Mouse (Mus musculus) forebrain, embryonic 15.5 days (tissue): ENCODE data around the gene Hdhd3. TPM values are rescaled to one million over a fixed set of nuclear protein-coding genes. Genes with fewer than 3 reads are reported as not detected.

Experiments used
- ATAC-seq: fragments of 200-750 bp; cut with Nextera tagmentation; replicated peaks from 2 replicates; pipeline ENCODE4 v1.8.0; 2017; ENCODE audit warnings: mild to moderate bottlenecking, moderate TSS enrichment, moderate library complexity
- H3K27ac ChIP-seq: fragments of 300-500 bp; sonication (generic); replicated peaks from 2 replicates; pipeline ENCODE4 v1.5.1; 2015; ENCODE audit warnings: mild to moderate bottlenecking, inconsistent platforms
- H3K27me3 ChIP-seq: fragments of 300-500 bp; sonication (generic); 2 replicates; pipeline ENCODE4 v1.6.1; 2015; ENCODE audit warnings: inconsistent platforms
- H3K36me3 ChIP-seq: fragments of 300-500 bp; sonication (generic); 2 replicates; pipeline ENCODE4 v1.6.1; 2015; ENCODE audit warnings: mild to moderate bottlenecking, inconsistent platforms
- H3K4me1 ChIP-seq: fragments of 300-500 bp; sonication (generic); 2 replicates; pipeline ENCODE4 v1.6.1; 2015; ENCODE audit warnings: inconsistent platforms
- H3K4me2 ChIP-seq: fragments of 300-500 bp; sonication (generic); replicated peaks from 2 replicates; pipeline ENCODE4 v1.6.1; 2015; ENCODE audit warnings: mild to moderate bottlenecking, inconsistent platforms
- H3K4me3 ChIP-seq: fragments of 300-500 bp; sonication (generic); 2 replicates; pipeline ENCODE4 v1.5.1; 2015; ENCODE audit warnings: mild to moderate bottlenecking, inconsistent platforms
- H3K9ac ChIP-seq: fragments of 300-500 bp; sonication (generic); replicated peaks from 2 replicates; pipeline ENCODE4 v1.6.1; 2015; ENCODE audit warnings: mild to moderate bottlenecking, inconsistent platforms
- H3K9me3 ChIP-seq: fragments of 300-500 bp; sonication (generic); 2 replicates; pipeline ENCODE4 v1.6.1; 2016; ENCODE audit warnings: inconsistent platforms
- WGBS: fragments of 180-500 bp; shearing (Covaris S2); methylation state at CpG from one replicate; pipeline ENCODE4 v1.1.7; 2015; ENCODE audit warnings: mixed read lengths; 5-methylcytosine and 5-hydroxymethylcytosine counted together
- polyA plus RNA-seq: library from polyadenylated mRNA; unstranded; fragments of >200 nt; fragmentation: Nextera tagmentation; extraction: Ambion mirVana; gene quantifications from 2 replicates; pipeline ENCODE4 v1.2.1, GENCODE M21; 2015

The Hdhd3 gene
- polyA plus RNA-seq, 1 experiment from 2014 or later = 10.8 TPM

- peaks cover 35% of the 10 kb centered on the region for H3K36me3 ChIP-seq
- no peak overlapping the region for H3K4me2 ChIP-seq
- ATAC-seq = no peak
- no peak overlapping the region for H3K27ac ChIP-seq
- no peak overlapping the region for H3K9ac ChIP-seq
- WGBS = 84% methylated on average over 3 of the region's 3 CpGs
- no peaks in the 10 kb centered on the region for H3K27me3 ChIP-seq
- H3K4me1 ChIP-seq = peaks cover 8% of the 10 kb centered on the region; the same call in 1 of the 2 replicates
- no peak overlapping the region for H3K4me3 ChIP-seq
- H3K9me3 ChIP-seq = no peaks in the 10 kb centered on the region
Observed at GRCm38 (mm10) chr4:62505991-62506390, 2.7 kb upstream of the Hdhd3 start.

- Histone ChIP-seq H3K4me1 (peaks cover 8% of the 10 kb centered on the region; the same call in 1 of the 2 replicates), H3K4me2 (no peak overlapping the region), H3K9ac (no peak overlapping the region), H3K27me3 (no peaks in the 10 kb centered on the region), H3K4me3 (no peak overlapping the region), H3K9me3 (no peaks in the 10 kb centered on the region), H3K36me3 (peaks cover 20% of the 10 kb centered on the region; the same call in 1 of the 2 replicates), H3K27ac (no peak overlapping the region)
- no peak for ATAC-seq
- 77% methylated on average over 7 of the region's 7 CpGs for WGBS
Observed at GRCm38 (mm10) chr4:62502969-62503368, 298 bp downstream of the Hdhd3 start.

GRCm38 (mm10) chr4:62501964-62502732 is 1.1 kb downstream of the Hdhd3 start:
- Histone ChIP-seq H3K27me3 (no peaks in the 10 kb centered on the region), H3K4me1 (peaks cover 8% of the 10 kb centered on the region; the same call in 1 of the 2 replicates), H3K9me3 (no peaks in the 10 kb centered on the region), H3K36me3 (peaks cover 14% of the 10 kb centered on the region; the same call in 1 of the 2 replicates), H3K9ac (peak overlapping the region; percentile 90), H3K4me2 (peak overlapping the region; percentile 73), H3K4me3 (peak overlapping the region; percentile 95), H3K27ac (peak overlapping the region; percentile 50)
- peak; percentile 97 for ATAC-seq
- under 1% methylated on average over 38 of the region's 38 CpGs for WGBS

- peak; percentile 30 for ATAC-seq
- H3K4me2 ChIP-seq = peak overlapping the region; percentile 73
- peak overlapping the region; percentile 90 for H3K9ac ChIP-seq
- H3K4me3 ChIP-seq = peak overlapping the region; percentile 95
- WGBS = 2% methylated on average over 7 of the region's 7 CpGs
- peaks cover 14% of the 10 kb centered on the region; the same call in 1 of the 2 replicates for H3K36me3 ChIP-seq
- no peaks in the 10 kb centered on the region for H3K27me3 ChIP-seq
- 0 out of 2 replicates have a peak overlapping the region, but pooled peaks have one; percentile 50 for H3K27ac ChIP-seq
- peaks cover 13% of the 10 kb centered on the region; the same call in 1 of the 2 replicates for H3K4me1 ChIP-seq
- no peaks in the 10 kb centered on the region for H3K9me3 ChIP-seq
Observed at GRCm38 (mm10) chr4:62501534-62501933, 1.7 kb downstream of the Hdhd3 start.

- Histone ChIP-seq H3K36me3 (peaks cover 14% of the 10 kb centered on the region; the same call in 1 of the 2 replicates), H3K27me3 (no peaks in the 10 kb centered on the region), H3K9ac (no peak overlapping the region), H3K4me2 (no peak overlapping the region), H3K4me1 (peaks cover 13% of the 10 kb centered on the region; the same call in 1 of the 2 replicates), H3K27ac (no peak overlapping the region), H3K9me3 (no peaks in the 10 kb centered on the region), H3K4me3 (no peak overlapping the region)
- no peak for ATAC-seq
- 90% methylated on average over 4 of the region's 4 CpGs for WGBS
Observed at GRCm38 (mm10) chr4:62500799-62501198, 2.5 kb downstream of the Hdhd3 start.

GRCm38 (mm10) chr4:62496815-62497214 is 6.5 kb downstream of the Hdhd3 start:
- WGBS = 62% methylated on average over 8 of the region's 8 CpGs
- no peak overlapping the region for H3K27ac ChIP-seq
- H3K27me3 ChIP-seq = no peaks in the 10 kb centered on the region
- no peak for ATAC-seq
- H3K9ac ChIP-seq = no peak overlapping the region
- peaks cover 14% of the 10 kb centered on the region; the same call in 1 of the 2 replicates for H3K36me3 ChIP-seq
- H3K4me3 ChIP-seq = no peak overlapping the region
- H3K9me3 ChIP-seq = no peaks in the 10 kb centered on the region
- H3K4me2 ChIP-seq = no peak overlapping the region
- peaks cover 11% of the 10 kb centered on the region; the same call in 1 of the 2 replicates for H3K4me1 ChIP-seq

GRCm38 (mm10) chr4:62495946-62496345 is 7.3 kb downstream of the Hdhd3 start:
- no peak for ATAC-seq
- 80% methylated on average over 8 of the region's 8 CpGs for WGBS
- H3K4me2 ChIP-seq = no peak overlapping the region
- H3K27ac ChIP-seq = no peak overlapping the region
- H3K9me3 ChIP-seq = no peaks in the 10 kb centered on the region
- 0 out of 2 replicates have a peak, but pooled peaks cover 5% of the 10 kb centered on the region for H3K4me1 ChIP-seq
- H3K9ac ChIP-seq = no peak overlapping the region
- H3K36me3 ChIP-seq = peaks cover 14% of the 10 kb centered on the region; the same call in 1 of the 2 replicates
- no peak overlapping the region for H3K4me3 ChIP-seq
- no peaks in the 10 kb centered on the region for H3K27me3 ChIP-seq

GRCm38 (mm10) chr4:62494230-62494629 is 9.0 kb downstream of the Hdhd3 start:
- Histone ChIP-seq H3K9ac (no peak overlapping the region), H3K36me3 (peaks cover 11% of the 10 kb centered on the region; the same call in 1 of the 2 replicates), H3K4me1 (0 out of 2 replicates have a peak, but pooled peaks cover 5% of the 10 kb centered on the region), H3K4me2 (no peak overlapping the region), H3K27me3 (no peaks in the 10 kb centered on the region), H3K9me3 (no peaks in the 10 kb centered on the region), H3K27ac (no peak overlapping the region), H3K4me3 (no peak overlapping the region)
- ATAC-seq = no peak
- 67% methylated on average over 9 of the region's 9 CpGs for WGBS

GRCm38 (mm10) chr4:62492682-62493081 is 10.6 kb downstream of the Hdhd3 start:
- H3K36me3 ChIP-seq = no peaks in the 10 kb centered on the region
- no peaks in the 10 kb centered on the region for H3K27me3 ChIP-seq
- H3K4me2 ChIP-seq = no peak overlapping the region
- no peaks in the 10 kb centered on the region for H3K9me3 ChIP-seq
- no peak overlapping the region for H3K9ac ChIP-seq
- H3K27ac ChIP-seq = no peak overlapping the region
- no peak overlapping the region for H3K4me3 ChIP-seq
- 0 out of 2 replicates have a peak, but pooled peaks cover 5% of the 10 kb centered on the region for H3K4me1 ChIP-seq
- no peak for ATAC-seq
- 77% methylated on average over 2 of the region's 2 CpGs for WGBS

GRCm38 (mm10) chr4:62487914-62488313 is 15.4 kb downstream of the Hdhd3 start:
- H3K4me2 ChIP-seq = no peak overlapping the region
- H3K36me3 ChIP-seq = no peaks in the 10 kb centered on the region
- ATAC-seq = no peak
- no peak overlapping the region for H3K4me3 ChIP-seq
- no peak overlapping the region for H3K9ac ChIP-seq
- 96% methylated on average over 2 of the region's 2 CpGs for WGBS
- no peaks in the 10 kb centered on the region for H3K4me1 ChIP-seq
- H3K27me3 ChIP-seq = no peaks in the 10 kb centered on the region
- H3K9me3 ChIP-seq = no peaks in the 10 kb centered on the region
- no peak overlapping the region for H3K27ac ChIP-seq

- 94% methylated on average over 5 of the region's 5 CpGs for WGBS
- Histone ChIP-seq H3K27me3 (no peaks in the 10 kb centered on the region), H3K36me3 (no peaks in the 10 kb centered on the region), H3K4me2 (no peak overlapping the region), H3K27ac (no peak overlapping the region), H3K4me1 (no peaks in the 10 kb centered on the region), H3K9ac (no peak overlapping the region), H3K4me3 (no peak overlapping the region), H3K9me3 (no peaks in the 10 kb centered on the region)
- no peak for ATAC-seq
Observed at GRCm38 (mm10) chr4:62487172-62487571, 16.1 kb downstream of the Hdhd3 start.

- no peak for ATAC-seq
- WGBS = 92% methylated on average over 15 of the region's 15 CpGs
Observed at GRCm38 (mm10) chr4:62486162-62486696, 17.0 kb downstream of the Hdhd3 start.

More at GRCm38 (mm10) chr4:62486162-62486696, 17.0 kb downstream of the Hdhd3 start:
- no peaks in the 10 kb centered on the region for H3K27me3 ChIP-seq
- H3K27ac ChIP-seq = no peak overlapping the region
- H3K9me3 ChIP-seq = no peaks in the 10 kb centered on the region
- no peak overlapping the region for H3K9ac ChIP-seq
- no peak overlapping the region for H3K4me3 ChIP-seq
- H3K4me2 ChIP-seq = no peak overlapping the region
- no peaks in the 10 kb centered on the region for H3K4me1 ChIP-seq
- H3K36me3 ChIP-seq = no peaks in the 10 kb centered on the region
